Mouse (Mus musculus): Measurements from ENCODE around the gene Svep1. TPM values are rescaled to one million over a fixed set of nuclear protein-coding genes. Genes with fewer than 3 reads are reported as not detected.

Svep1 gene
- polyA plus RNA-seq, 1 experiment from 2014 or later, result 0.22 TPM

- Histone ChIP-seq H3K27me3 (no peaks in the 10 kb centered on the region), H3K9ac (no peak overlapping the region), H3K4me3 (no peak overlapping the region), H3K4me1 (peaks cover 3% of the 10 kb centered on the region; the same call in 1 of the 2 replicates), H3K4me2 (no peak overlapping the region), H3K27ac (no peak overlapping the region), H3K9me3 (replicated peaks) (no peaks in the 10 kb centered on the region), H3K36me3 (ENCODE audit: poor library complexity, severe bottlenecking) (no peaks in the 10 kb centered on the region)
- WGBS, result 94% methylated on average over 4 of the region's 4 CpGs
- ATAC-seq, result no peak
These were observed 129.1 kb downstream of the Svep1 start for GRCm38 (mm10) chr4:58077536-58077935.

- ATAC-seq, result no peak
- 80% methylated on average over 12 of the region's 12 CpGs for WGBS
- Histone ChIP-seq H3K4me2 (no peak overlapping the region), H3K27me3 (no peaks in the 10 kb centered on the region), H3K9me3 (replicated peaks) (no peaks in the 10 kb centered on the region), H3K36me3 (ENCODE audit: poor library complexity, severe bottlenecking) (no peaks in the 10 kb centered on the region), H3K27ac (no peak overlapping the region), H3K9ac (no peak overlapping the region), H3K4me3 (no peak overlapping the region), H3K4me1 (no peaks in the 10 kb centered on the region)
These were observed 133.8 kb downstream of the Svep1 start for GRCm38 (mm10) chr4:58072888-58073287.

GRCm38 (mm10) chr4:58068886-58069285, 137.8 kb downstream of the Svep1 start:
- no peaks in the 10 kb centered on the region for H3K36me3 ChIP-seq (ENCODE audit: poor library complexity, severe bottlenecking)
- no peak overlapping the region for H3K27ac ChIP-seq
- H3K4me1 ChIP-seq, result no peaks in the 10 kb centered on the region
- H3K9me3 ChIP-seq (replicated peaks), result no peaks in the 10 kb centered on the region
- no peak for ATAC-seq
- no peak overlapping the region for H3K9ac ChIP-seq
- WGBS, result 93% methylated on average over 5 of the region's 5 CpGs
- no peaks in the 10 kb centered on the region for H3K27me3 ChIP-seq
- no peak overlapping the region for H3K4me2 ChIP-seq
- no peak overlapping the region for H3K4me3 ChIP-seq

GRCm38 (mm10) chr4:58064721-58065120, 141.9 kb downstream of the Svep1 start:
- 74% methylated on average over 2 of the region's 2 CpGs for WGBS
- Histone ChIP-seq H3K4me2 (no peak overlapping the region), H3K27me3 (no peaks in the 10 kb centered on the region), H3K4me3 (no peak overlapping the region), H3K27ac (no peak overlapping the region), H3K4me1 (no peaks in the 10 kb centered on the region), H3K36me3 (ENCODE audit: poor library complexity, severe bottlenecking) (no peaks in the 10 kb centered on the region), H3K9me3 (replicated peaks) (no peaks in the 10 kb centered on the region), H3K9ac (no peak overlapping the region)
- ATAC-seq, result no peak

GRCm38 (mm10) chr4:58062933-58063332, 143.7 kb downstream of the Svep1 start:
- ATAC-seq, result no peak
- Histone ChIP-seq H3K4me1 (no peaks in the 10 kb centered on the region), H3K27ac (no peak overlapping the region), H3K27me3 (no peaks in the 10 kb centered on the region), H3K9ac (no peak overlapping the region), H3K4me3 (no peak overlapping the region), H3K4me2 (no peak overlapping the region), H3K36me3 (ENCODE audit: poor library complexity, severe bottlenecking) (no peaks in the 10 kb centered on the region), H3K9me3 (replicated peaks) (no peaks in the 10 kb centered on the region)
- 97% methylated on average over 1 of the region's 1 CpGs for WGBS

- no peaks in the 10 kb centered on the region for H3K36me3 ChIP-seq (ENCODE audit: poor library complexity, severe bottlenecking)
- no peak overlapping the region for H3K27ac ChIP-seq
- no peak for ATAC-seq
- no peak overlapping the region for H3K4me2 ChIP-seq
- H3K27me3 ChIP-seq, result no peaks in the 10 kb centered on the region
- no peak overlapping the region for H3K9ac ChIP-seq
- H3K9me3 ChIP-seq (replicated peaks), result no peaks in the 10 kb centered on the region
- no peaks in the 10 kb centered on the region for H3K4me1 ChIP-seq
- no peak overlapping the region for H3K4me3 ChIP-seq
These were observed 151.0 kb downstream of the Svep1 start for GRCm38 (mm10) chr4:58055653-58056052.

- no peak for ATAC-seq
- Histone ChIP-seq H3K36me3 (ENCODE audit: poor library complexity, severe bottlenecking) (no peaks in the 10 kb centered on the region), H3K4me1 (no peaks in the 10 kb centered on the region), H3K9ac (no peak overlapping the region), H3K27me3 (no peaks in the 10 kb centered on the region), H3K4me3 (no peak overlapping the region), H3K4me2 (no peak overlapping the region), H3K9me3 (replicated peaks) (no peaks in the 10 kb centered on the region), H3K27ac (no peak overlapping the region)
- 74% methylated on average over 5 of the region's 5 CpGs for WGBS
These were observed 152.2 kb downstream of the Svep1 start for GRCm38 (mm10) chr4:58054441-58054840.

- H3K27ac ChIP-seq, result no peak overlapping the region
- no peaks in the 10 kb centered on the region for H3K4me1 ChIP-seq
- no peak overlapping the region for H3K9ac ChIP-seq
- H3K27me3 ChIP-seq, result no peaks in the 10 kb centered on the region
- ATAC-seq, result no peak
- 66% methylated on average over 8 of the region's 8 CpGs for WGBS
- no peak overlapping the region for H3K4me3 ChIP-seq
- no peaks in the 10 kb centered on the region for H3K9me3 ChIP-seq (replicated peaks)
- H3K4me2 ChIP-seq, result no peak overlapping the region
- no peaks in the 10 kb centered on the region for H3K36me3 ChIP-seq (ENCODE audit: poor library complexity, severe bottlenecking)
These were observed 155.9 kb downstream of the Svep1 start for GRCm38 (mm10) chr4:58050746-58051145.

- no peak for ATAC-seq
- Histone ChIP-seq H3K9ac (no peak overlapping the region), H3K27me3 (no peaks in the 10 kb centered on the region), H3K27ac (no peak overlapping the region), H3K36me3 (ENCODE audit: poor library complexity, severe bottlenecking) (no peaks in the 10 kb centered on the region), H3K4me2 (no peak overlapping the region), H3K4me3 (no peak overlapping the region), H3K9me3 (replicated peaks) (no peaks in the 10 kb centered on the region), H3K4me1 (no peaks in the 10 kb centered on the region)
- WGBS, result 88% methylated on average over 8 of the region's 8 CpGs
These were observed 156.4 kb downstream of the Svep1 start for GRCm38 (mm10) chr4:58050276-58050675.

- Histone ChIP-seq H3K9ac (no peak overlapping the region), H3K27ac (no peak overlapping the region), H3K9me3 (replicated peaks) (no peaks in the 10 kb centered on the region), H3K4me2 (no peak overlapping the region), H3K27me3 (no peaks in the 10 kb centered on the region), H3K36me3 (ENCODE audit: poor library complexity, severe bottlenecking) (no peaks in the 10 kb centered on the region), H3K4me3 (no peak overlapping the region), H3K4me1 (no peaks in the 10 kb centered on the region)
- WGBS, result 88% methylated on average over 6 of the region's 6 CpGs
- no peak for ATAC-seq
These were observed 161.8 kb downstream of the Svep1 start for GRCm38 (mm10) chr4:58044833-58045232.

GRCm38 (mm10) chr4:58044356-58044755, 162.3 kb downstream of the Svep1 start:
- 94% methylated on average over 3 of the region's 3 CpGs for WGBS
- Histone ChIP-seq H3K4me3 (no peak overlapping the region), H3K27ac (no peak overlapping the region), H3K27me3 (no peaks in the 10 kb centered on the region), H3K4me2 (no peak overlapping the region), H3K36me3 (ENCODE audit: poor library complexity, severe bottlenecking) (no peaks in the 10 kb centered on the region), H3K9me3 (replicated peaks) (no peaks in the 10 kb centered on the region), H3K9ac (no peak overlapping the region), H3K4me1 (no peaks in the 10 kb centered on the region)
- ATAC-seq, result no peak

- no peak overlapping the region for H3K9ac ChIP-seq
- no peaks in the 10 kb centered on the region for H3K27me3 ChIP-seq
- no peaks in the 10 kb centered on the region for H3K4me1 ChIP-seq
- ATAC-seq, result no peak
- no peak overlapping the region for H3K4me3 ChIP-seq
- no peaks in the 10 kb centered on the region for H3K36me3 ChIP-seq (ENCODE audit: poor library complexity, severe bottlenecking)
- 83% methylated on average over 2 of the region's 2 CpGs for WGBS
- no peak overlapping the region for H3K4me2 ChIP-seq
- H3K27ac ChIP-seq, result no peak overlapping the region
- H3K9me3 ChIP-seq (replicated peaks), result no peaks in the 10 kb centered on the region
These were observed 166.6 kb downstream of the Svep1 start for GRCm38 (mm10) chr4:58040093-58040492.

- no peak overlapping the region for H3K27ac ChIP-seq
- WGBS, result 89% methylated on average over 6 of the region's 6 CpGs
- no peaks in the 10 kb centered on the region for H3K9me3 ChIP-seq (replicated peaks)
- no peak overlapping the region for H3K4me2 ChIP-seq
- H3K36me3 ChIP-seq (ENCODE audit: poor library complexity, severe bottlenecking), result no peaks in the 10 kb centered on the region
- no peaks in the 10 kb centered on the region for H3K27me3 ChIP-seq
- no peak overlapping the region for H3K9ac ChIP-seq
- ATAC-seq, result no peak
- H3K4me3 ChIP-seq, result no peak overlapping the region
- 0 out of 2 replicates have a peak, but pooled peaks cover 6% of the 10 kb centered on the region for H3K4me1 ChIP-seq
These were observed 169.5 kb downstream of the Svep1 start for GRCm38 (mm10) chr4:58037096-58037705.

All from forebrain, embryonic 13.5 days (tissue).